Mouse (Mus musculus) lung, embryonic 14.5 days (tissue): ENCODE results near the gene Psg16. TPM values are rescaled to one million over a fixed set of nuclear protein-coding genes. Genes with fewer than 3 reads are reported as not detected.

ENCODE experiments used
- ATAC-seq: fragments of 200-750 bp; cut with Nextera tagmentation; 2 replicates; pipeline ENCODE4 v1.8.0; 2017; ENCODE audit warnings: mild to moderate bottlenecking, moderate TSS enrichment, moderate library complexity; ENCODE audit not compliant: insufficient read depth
- DNase-seq: peaks from one replicate; pipeline ENCODE4 v3.0.0-alpha.2; 2015
- H3K27ac ChIP-seq: fragments of 300-500 bp; sonication (generic); 2 replicates; pipeline ENCODE4 v1.5.1; 2014; ENCODE audit warnings: low read depth, mild to moderate bottlenecking, moderate library complexity
- H3K27me3 ChIP-seq: fragments of 300-500 bp; sonication (generic); 2 replicates; pipeline ENCODE4 v1.6.1; 2014; ENCODE audit warnings: low read length, control low read depth; ENCODE audit not compliant: insufficient read depth
- H3K36me3 ChIP-seq: fragments of 300-500 bp; sonication (generic); 2 replicates; pipeline ENCODE4 v1.6.1; 2014; ENCODE audit warnings: control low read depth; ENCODE audit not compliant: insufficient read depth
- H3K4me1 ChIP-seq: fragments of 300-500 bp; sonication (generic); 2 replicates; pipeline ENCODE4 v1.6.1; 2014; ENCODE audit warnings: antibody characterized with exemption, control low read depth; ENCODE audit not compliant: insufficient read depth
- H3K4me2 ChIP-seq: fragments of 300-500 bp; sonication (generic); 2 replicates; pipeline ENCODE4 v1.6.1; 2014; ENCODE audit warnings: mild to moderate bottlenecking
- H3K4me3 ChIP-seq: fragments of 300-500 bp; sonication (generic); 2 replicates; pipeline ENCODE4 v1.5.1; 2014; ENCODE audit warnings: low read depth, low read length
- H3K9ac ChIP-seq: fragments of 300-500 bp; sonication (generic); 2 replicates; pipeline ENCODE4 v1.6.1; 2014
- H3K9me3 ChIP-seq: fragments of 300-500 bp; sonication (generic); 2 replicates; pipeline ENCODE4 v1.6.1; 2016; ENCODE audit warnings: low read depth, low read length, control low read depth
- CTCF ChIP-seq: IDR thresholded peaks from 2 replicates; pipeline ENCODE4 v1.5.1; 2016; ENCODE audit warnings: antibody characterized with exemption, low read depth
- WGBS: fragments of 180-500 bp; shearing (Covaris S2); extraction: QIAGEN DNeasy Blood & Tissue Kit; methylation state at CpG from one replicate; pipeline ENCODE4 v1.1.7; 2014; 5-methylcytosine and 5-hydroxymethylcytosine counted together
- polyA plus RNA-seq: library from polyadenylated mRNA; unstranded; fragments of >200 nt; fragmentation: Nextera tagmentation; extraction: Ambion mirVana; gene quantifications from 2 replicates; pipeline ENCODE4 v1.2.1, GENCODE M21; 2014

Gene Psg16
- polyA plus RNA-seq, 1 experiment from 2014 or later, result 0.11 TPM

DNA sequence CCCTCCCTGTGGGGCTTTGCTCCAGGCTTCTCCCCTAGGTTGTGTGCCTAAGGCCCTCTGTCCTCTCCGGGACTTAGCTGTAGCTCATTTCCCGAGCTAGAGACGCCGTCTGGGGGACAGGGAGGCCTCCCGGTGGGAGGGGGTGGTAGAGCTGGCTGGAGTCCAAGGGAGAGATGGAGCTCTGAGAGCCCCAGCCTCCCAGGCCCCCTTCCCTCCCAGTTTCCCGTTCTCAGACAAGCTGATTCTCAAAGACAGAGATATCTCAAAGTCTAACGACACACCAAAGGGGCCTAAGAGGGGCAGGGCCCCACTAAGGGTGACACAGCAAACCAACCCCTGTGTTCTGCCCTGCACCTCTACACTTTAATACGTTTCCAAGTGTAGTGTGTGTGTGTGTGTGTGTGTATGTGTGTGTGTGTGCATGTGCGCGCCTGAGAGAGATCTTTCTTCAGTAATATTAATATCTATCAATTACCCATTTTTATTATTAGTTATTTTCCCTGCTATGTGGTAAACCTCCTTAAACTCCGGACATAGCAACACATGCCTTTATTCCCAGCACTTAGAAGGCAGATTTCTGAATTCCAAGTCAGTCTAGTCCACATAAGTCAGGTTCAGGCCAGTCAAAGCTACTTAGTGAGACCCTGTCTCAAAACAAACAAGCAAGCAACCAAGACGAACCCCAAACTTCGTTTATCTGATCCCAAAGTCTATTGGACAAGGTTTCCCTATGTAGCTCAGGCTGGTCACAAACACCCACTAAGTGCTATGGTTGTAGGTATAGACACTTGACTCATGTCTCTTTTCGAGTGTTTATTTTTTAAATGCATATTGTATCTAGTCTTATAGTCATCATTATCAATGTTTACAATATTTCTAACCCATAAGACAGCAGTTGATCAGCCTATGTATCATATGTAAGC is 17.0 kb upstream of the Psg16 start:
- peak overlapping the region; percentile 96 for H3K4me2 ChIP-seq
- TF ChIP-seq CTCF, result no peak
- DNase-seq (peak; percentile 90), ATAC-seq (peak; percentile 30)
- H3K4me3 ChIP-seq, result peak overlapping the region; percentile 59
- peaks cover 20% of the 10 kb centered on the region for H3K36me3 ChIP-seq
- WGBS, result 17% methylated on average over 14 of the region's 14 CpGs
- H3K4me1 ChIP-seq, result peaks cover 35% of the 10 kb centered on the region
- H3K27ac ChIP-seq, result peak overlapping the region; percentile 99
- H3K9ac ChIP-seq, result peak overlapping the region; percentile 65
- no peaks in the 10 kb centered on the region for H3K27me3 ChIP-seq
- H3K9me3 ChIP-seq, result no peaks in the 10 kb centered on the region

DNA sequence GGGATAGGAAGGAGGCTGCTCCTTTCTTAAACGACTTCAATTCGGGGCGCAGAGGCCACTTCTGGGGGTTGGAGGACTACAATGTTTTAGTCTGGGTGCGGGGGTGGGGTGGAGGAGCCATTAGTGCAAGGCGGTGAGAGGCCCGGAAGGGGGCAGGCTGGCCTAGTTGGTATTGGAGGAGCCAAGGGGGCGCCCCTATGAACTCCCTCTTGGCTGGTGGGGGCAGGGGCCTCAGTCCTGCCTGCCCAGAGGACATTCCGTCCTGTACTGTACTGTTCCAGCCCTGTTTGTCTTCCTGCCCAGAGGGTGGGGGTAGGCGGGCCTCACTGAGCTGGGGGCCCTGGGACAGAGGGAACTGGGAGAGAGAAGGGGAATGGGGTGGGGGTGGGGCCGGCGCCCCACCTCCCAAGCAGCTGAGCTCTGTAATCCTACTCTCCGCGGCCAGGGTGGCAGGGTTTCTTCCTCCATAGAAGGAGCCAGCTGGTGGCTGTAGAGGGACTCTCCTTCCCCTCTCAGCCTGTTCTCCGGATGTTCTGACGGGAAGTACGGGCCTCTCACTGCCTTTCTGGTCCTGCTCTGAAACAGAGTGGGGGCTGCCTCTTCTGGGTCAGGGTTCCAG is 15.7 kb upstream of the Psg16 start:
- peak; percentile 86 for ATAC-seq
- TF ChIP-seq CTCF, result peak; percentile 31
- peak overlapping the region; percentile 34 for H3K9ac ChIP-seq
- H3K27ac ChIP-seq, result peak overlapping the region; percentile 99
- no peaks in the 10 kb centered on the region for H3K9me3 ChIP-seq
- 3% methylated on average over 16 of the region's 16 CpGs for WGBS
- peak overlapping the region; percentile 67 for H3K4me2 ChIP-seq
- peaks cover 15% of the 10 kb centered on the region for H3K36me3 ChIP-seq
- peaks cover 35% of the 10 kb centered on the region for H3K4me1 ChIP-seq
- DNase-seq, result peak; percentile 92
- peak overlapping the region; percentile 17 for H3K4me3 ChIP-seq
- no peaks in the 10 kb centered on the region for H3K27me3 ChIP-seq

GRCm38 (mm10) chr7:17058816-17059462 is 14.9 kb upstream of the Psg16 start:
- DNase-seq, result peak; percentile 84
- Histone ChIP-seq H3K9ac (peak overlapping the region; percentile 34), H3K9me3 (no peaks in the 10 kb centered on the region), H3K27me3 (no peaks in the 10 kb centered on the region), H3K4me1 (peaks cover 35% of the 10 kb centered on the region), H3K4me3 (peak overlapping the region; percentile 17), H3K27ac (peak overlapping the region; percentile 99), H3K4me2 (peak overlapping the region; percentile 67), H3K36me3 (peaks cover 8% of the 10 kb centered on the region)
- WGBS, result 15% methylated on average over 8 of the region's 8 CpGs
- peak; percentile 0; the same call in 1 of the 2 replicates for ATAC-seq
- no peak for TF ChIP-seq CTCF

GRCm38 (mm10) chr7:17059463-17059844 is 14.4 kb upstream of the Psg16 start:
- peak overlapping the region; percentile 67 for H3K4me2 ChIP-seq
- no peaks in the 10 kb centered on the region for H3K9me3 ChIP-seq
- no peak overlapping the region; the same call in 1 of the 2 replicates for H3K4me3 ChIP-seq
- WGBS, result 57% methylated on average over 3 of the region's 3 CpGs
- peaks cover 3% of the 10 kb centered on the region; the same call in 1 of the 2 replicates for H3K36me3 ChIP-seq
- TF ChIP-seq CTCF, result no peak
- H3K9ac ChIP-seq, result peak overlapping the region; percentile 10; the same call in 1 of the 2 replicates
- H3K27me3 ChIP-seq, result no peaks in the 10 kb centered on the region
- H3K27ac ChIP-seq, result peak overlapping the region; percentile 99
- ATAC-seq (no peak), DNase-seq (no peak)
- H3K4me1 ChIP-seq, result peaks cover 35% of the 10 kb centered on the region

GRCm38 (mm10) chr7:17060031-17060781 is 13.6 kb upstream of the Psg16 start:
- no peaks in the 10 kb centered on the region for H3K9me3 ChIP-seq
- peak overlapping the region; percentile 67 for H3K4me2 ChIP-seq
- peak overlapping the region; percentile 99 for H3K27ac ChIP-seq
- 20% methylated on average over 9 of the region's 9 CpGs for WGBS
- H3K27me3 ChIP-seq, result no peaks in the 10 kb centered on the region
- no peak for TF ChIP-seq CTCF
- no peaks in the 10 kb centered on the region for H3K36me3 ChIP-seq
- peak; percentile 18 for ATAC-seq
- H3K9ac ChIP-seq, result peak overlapping the region; percentile 69
- peak; percentile 99 for DNase-seq
- H3K4me3 ChIP-seq, result peak overlapping the region; percentile 61
- peaks cover 35% of the 10 kb centered on the region for H3K4me1 ChIP-seq

DNA sequence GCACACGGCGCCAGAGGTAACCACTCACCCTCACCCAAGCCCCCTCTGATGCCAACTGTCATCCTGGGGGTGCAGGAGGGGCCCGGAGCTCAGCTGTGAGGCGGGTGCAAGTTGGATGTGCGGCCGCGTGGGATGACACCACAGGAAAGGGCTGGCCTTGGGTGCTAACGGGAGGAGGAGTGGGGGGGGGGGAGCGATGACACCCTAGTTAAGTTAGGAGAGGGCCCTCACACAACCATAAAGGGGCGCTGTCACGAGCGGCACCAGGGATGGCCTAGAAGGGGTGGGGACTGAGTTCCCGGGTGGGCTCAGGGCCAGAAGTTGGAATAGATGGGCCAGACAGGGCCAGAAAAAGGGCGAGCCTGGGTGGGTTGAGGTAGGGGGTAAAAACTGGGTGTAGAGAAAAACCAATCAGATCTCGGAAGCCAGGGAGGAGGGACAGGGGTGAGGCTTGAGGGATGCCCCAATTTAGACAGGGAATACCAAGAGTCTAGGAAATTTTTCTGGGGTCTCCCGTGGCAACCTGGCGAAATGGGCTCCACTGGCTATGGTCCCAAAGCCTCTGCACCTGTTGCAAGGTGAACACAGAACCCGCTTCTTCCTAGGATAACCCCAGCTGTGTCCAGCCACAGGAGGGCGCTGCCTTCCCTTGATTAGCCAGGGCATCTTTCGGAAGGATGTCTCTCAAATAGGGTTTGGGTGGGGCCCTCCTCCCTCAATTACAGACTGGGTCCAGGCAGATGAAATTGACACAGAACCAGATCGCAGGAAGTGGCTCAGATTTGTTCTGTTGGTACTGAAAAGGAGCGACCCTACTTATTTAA is 12.8 kb upstream of the Psg16 start:
- TF ChIP-seq CTCF, result peak; percentile 56
- H3K9me3 ChIP-seq, result no peaks in the 10 kb centered on the region
- DNase-seq (peak; percentile 50), ATAC-seq (no peak)
- no peaks in the 10 kb centered on the region for H3K27me3 ChIP-seq
- WGBS, result 62% methylated on average over 22 of the region's 22 CpGs
- H3K4me3 ChIP-seq, result peak overlapping the region; percentile 61
- H3K4me1 ChIP-seq, result peaks cover 35% of the 10 kb centered on the region
- peak overlapping the region; percentile 67 for H3K4me2 ChIP-seq
- no peaks in the 10 kb centered on the region for H3K36me3 ChIP-seq
- H3K9ac ChIP-seq, result peak overlapping the region; percentile 69
- H3K27ac ChIP-seq, result peak overlapping the region; percentile 99
